Mouse (Mus musculus) E14TG2a.4 (cell line): ENCODE data around the gene Unc13a.
A peak's percentile ranks its signal among the peaks of the same experiment; 100 is the strongest.

Experiments used
- H3K27me3 ChIP-seq: 2 replicates; pipeline ENCODE4 v1.6.1; 2014; ENCODE audit warnings: low read length, control low read depth; ENCODE audit not compliant: insufficient read depth
- H3K36me3 ChIP-seq: 2 replicates; pipeline ENCODE4 v1.6.1; 2014; ENCODE audit warnings: low read length, control low read depth; ENCODE audit not compliant: insufficient read depth
- H3K4me1 ChIP-seq: replicated peaks from 2 replicates; pipeline ENCODE4 v1.6.1; 2014; ENCODE audit warnings: low read depth, low read length, control low read depth
- H3K4me3 ChIP-seq: replicated peaks from 2 replicates; pipeline ENCODE4 v1.5.1; 2014; ENCODE audit warnings: mild to moderate bottlenecking, low read length
- H3K9me3 ChIP-seq: 2 replicates; pipeline ENCODE4 v1.6.1; 2014; ENCODE audit warnings: low read length, control low read depth
- CTCF ChIP-seq: conservative IDR thresholded peaks from 2 replicates; pipeline ENCODE4 v1.5.1; 2014; ENCODE audit warnings: low read length
- NANOG ChIP-seq: IDR thresholded peaks from 2 replicates; pipeline ENCODE4 v1.6.1; 2014; ENCODE audit warnings: borderline replicate concordance, low read length, mixed read lengths
- POU5F1 ChIP-seq: IDR thresholded peaks from 2 replicates; pipeline ENCODE4 v1.6.1; 2014; ENCODE audit warnings: low read length, borderline replicate concordance

Gene Unc13a

DNA sequence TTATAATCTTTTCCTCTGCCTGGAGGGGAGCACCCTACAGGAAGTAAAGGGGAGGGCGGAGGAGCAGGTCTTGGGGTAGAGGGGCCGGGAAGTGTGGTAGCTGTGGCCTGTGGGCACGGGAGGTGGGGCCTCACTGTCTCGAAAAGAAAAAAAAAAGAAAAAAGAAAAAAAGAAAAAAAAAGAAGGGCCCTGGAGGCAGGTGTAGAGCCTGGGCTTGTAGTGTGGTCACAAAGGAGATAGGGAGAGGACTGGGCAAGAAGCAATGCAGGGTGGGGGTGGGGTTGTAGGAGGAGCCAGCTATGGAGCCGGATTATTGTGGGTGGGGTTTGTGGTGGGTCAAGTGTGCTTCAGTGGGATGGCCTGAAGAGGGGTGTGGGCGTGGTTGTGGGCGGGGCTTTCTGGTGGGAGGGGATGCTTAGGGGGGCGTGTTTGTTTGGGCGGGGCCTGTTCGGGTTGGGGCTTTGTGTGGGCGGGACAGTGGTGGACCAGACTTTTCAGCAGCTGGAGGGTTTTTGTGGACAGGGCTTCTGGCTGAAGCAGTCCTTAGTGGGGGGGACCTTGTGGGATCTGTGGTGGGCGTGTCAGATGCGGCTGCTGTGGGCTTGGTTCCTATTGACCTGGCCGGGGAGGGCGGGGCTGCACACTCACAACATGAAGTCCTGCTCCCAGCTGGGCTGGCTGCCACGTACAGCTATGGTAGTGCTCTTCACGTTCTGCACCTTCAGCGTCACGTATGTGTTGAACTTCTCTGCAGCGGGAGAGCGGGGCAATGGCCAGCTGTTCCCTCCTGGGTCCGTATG is 6.0 kb downstream of the Unc13a start:
- no peaks in the 10 kb centered on the region for H3K9me3 ChIP-seq
- H3K27me3 ChIP-seq: peaks cover 1% of the 10 kb centered on the region; the same call in 1 of the 2 replicates
- H3K4me3 ChIP-seq: peak overlapping the region; percentile 72
- TF ChIP-seq CTCF: no peak
- no peak for TF ChIP-seq NANOG
- no peak for TF ChIP-seq POU5F1
- peaks cover 83% of the 10 kb centered on the region for H3K4me1 ChIP-seq
- H3K36me3 ChIP-seq: peaks cover 32% of the 10 kb centered on the region

DNA sequence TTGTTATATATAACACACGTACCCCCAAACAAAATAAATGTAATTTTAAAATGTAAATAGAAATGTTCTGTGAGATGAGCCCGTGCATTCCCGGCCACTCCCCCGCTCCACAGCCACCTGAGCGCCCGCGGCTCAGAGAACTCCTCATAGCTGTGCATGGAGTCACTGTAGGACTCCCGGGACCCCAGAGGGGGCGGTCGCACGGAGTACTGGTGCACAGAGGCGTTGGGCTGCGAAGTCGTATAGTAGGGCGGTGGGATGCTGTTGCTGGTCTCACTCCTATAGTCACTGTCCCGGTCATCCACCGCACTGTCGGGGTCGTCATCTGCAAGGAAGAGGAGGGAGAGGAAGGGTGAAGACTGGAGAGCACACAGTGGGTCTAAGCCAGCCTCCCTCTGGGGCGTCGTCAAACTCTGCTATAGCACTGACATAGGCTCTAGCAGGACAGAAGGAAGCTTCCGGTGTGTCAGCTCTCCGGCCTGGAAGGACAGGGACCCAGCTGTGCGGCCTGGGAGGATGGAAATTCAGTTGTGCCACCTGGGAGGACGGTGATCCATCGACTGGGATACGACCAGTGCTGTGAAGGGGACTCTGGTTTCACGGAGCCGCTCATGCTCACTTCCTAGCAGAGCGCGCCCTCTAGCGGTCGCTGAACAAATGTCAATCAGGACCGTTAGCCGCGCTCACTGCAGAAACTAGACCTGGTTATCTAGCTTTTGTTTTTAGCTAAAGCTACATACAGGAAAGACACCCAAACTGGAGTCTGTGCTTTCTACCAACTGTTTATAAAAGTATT is 11.0 kb downstream of the Unc13a start:
- H3K27me3 ChIP-seq: peaks cover 32% of the 10 kb centered on the region
- H3K9me3 ChIP-seq: no peaks in the 10 kb centered on the region
- H3K36me3 ChIP-seq: peaks cover 44% of the 10 kb centered on the region
- peaks cover 57% of the 10 kb centered on the region for H3K4me1 ChIP-seq
- peak overlapping the region; percentile 59 for H3K4me3 ChIP-seq
- no peak for TF ChIP-seq NANOG
- peak; percentile 80 for TF ChIP-seq CTCF

DNA sequence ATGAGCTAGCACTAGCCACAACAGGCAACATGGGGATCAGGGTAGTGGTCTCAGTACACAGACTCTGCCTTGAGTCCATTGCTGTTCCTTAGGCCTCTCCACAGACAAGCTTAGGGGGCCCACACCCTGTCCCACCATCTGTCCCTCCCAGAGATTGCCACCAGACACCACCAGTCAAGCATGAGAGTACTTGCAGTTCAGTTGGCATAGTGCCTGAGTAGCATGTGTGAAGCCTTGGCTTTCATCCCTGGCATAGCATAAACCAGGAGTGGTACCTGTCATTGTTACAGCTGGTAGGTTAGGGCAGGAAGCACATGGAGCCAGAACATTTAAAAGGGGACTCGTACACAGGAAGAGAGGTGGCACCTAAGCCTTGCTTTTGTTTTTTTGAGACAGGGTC is 11.8 kb downstream of the Unc13a start:
- TF ChIP-seq CTCF (no peak), NANOG (no peak), POU5F1 (no peak)

DNA sequence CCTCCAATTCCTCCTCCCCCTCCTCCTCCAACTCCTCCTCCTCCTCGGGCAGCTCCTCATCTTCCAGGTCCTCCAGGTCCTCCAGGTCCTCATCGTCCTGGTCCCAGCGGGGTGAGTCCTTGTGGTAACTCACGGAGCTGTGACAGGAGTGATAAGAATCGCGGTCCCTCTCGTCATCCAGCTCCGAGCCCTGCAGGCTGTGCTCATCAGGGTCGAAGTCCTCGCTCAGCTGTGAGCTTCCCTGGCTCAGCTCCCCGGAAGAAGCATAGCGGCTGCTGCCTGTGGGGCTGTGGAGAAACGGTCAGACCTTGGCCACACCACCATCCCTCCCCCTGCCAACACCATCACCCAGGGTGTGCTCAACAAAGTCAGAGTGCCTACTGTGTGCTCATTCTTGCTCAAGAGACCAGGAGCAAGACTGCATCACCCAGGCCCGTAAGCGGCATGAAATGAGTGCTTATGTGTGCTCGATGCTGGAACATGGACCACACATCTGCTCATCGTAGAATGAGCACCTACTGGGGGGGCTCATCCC is 13.0 kb downstream of the Unc13a start:
- H3K27me3 ChIP-seq: peaks cover 49% of the 10 kb centered on the region
- peaks cover 38% of the 10 kb centered on the region for H3K36me3 ChIP-seq
- TF ChIP-seq NANOG: no peak
- TF ChIP-seq CTCF: no peak
- TF ChIP-seq POU5F1: no peak
- peaks cover 57% of the 10 kb centered on the region for H3K4me1 ChIP-seq
- peak overlapping the region; percentile 46 for H3K4me3 ChIP-seq
- H3K9me3 ChIP-seq: no peaks in the 10 kb centered on the region

More for the DNA sequence above, 11.8 kb downstream of the Unc13a start:
- peaks cover 40% of the 10 kb centered on the region for H3K27me3 ChIP-seq
- H3K36me3 ChIP-seq: peaks cover 44% of the 10 kb centered on the region
- H3K9me3 ChIP-seq: no peaks in the 10 kb centered on the region
- H3K4me1 ChIP-seq: peaks cover 58% of the 10 kb centered on the region
- H3K4me3 ChIP-seq: no peak overlapping the region

DNA sequence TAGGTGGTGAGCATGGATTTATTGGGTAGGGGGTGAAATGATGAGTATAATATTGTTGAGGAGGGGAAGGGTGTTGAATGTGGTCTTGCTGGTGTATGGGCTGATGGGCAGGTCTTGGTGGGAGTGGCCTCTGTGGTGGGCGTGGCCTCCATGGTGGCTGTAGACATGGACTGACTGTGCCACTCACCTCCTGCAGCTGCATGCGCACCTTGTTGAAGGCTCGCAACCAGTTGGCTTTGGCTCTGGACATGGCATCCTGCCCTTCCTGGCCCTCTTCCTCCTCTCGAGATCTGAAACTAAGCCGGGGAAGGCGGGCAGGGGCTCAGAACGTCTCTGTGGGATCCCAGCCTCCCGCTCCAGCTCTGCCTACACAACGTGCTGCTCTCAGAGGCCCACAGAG is 13.7 kb downstream of the Unc13a start:
- Histone ChIP-seq H3K4me3 (peak overlapping the region; percentile 46), H3K9me3 (no peaks in the 10 kb centered on the region), H3K36me3 (peaks cover 36% of the 10 kb centered on the region), H3K4me1 (peaks cover 51% of the 10 kb centered on the region), H3K27me3 (peaks cover 56% of the 10 kb centered on the region)
- TF ChIP-seq POU5F1: no peak
- no peak for TF ChIP-seq NANOG
- TF ChIP-seq CTCF: no peak

DNA sequence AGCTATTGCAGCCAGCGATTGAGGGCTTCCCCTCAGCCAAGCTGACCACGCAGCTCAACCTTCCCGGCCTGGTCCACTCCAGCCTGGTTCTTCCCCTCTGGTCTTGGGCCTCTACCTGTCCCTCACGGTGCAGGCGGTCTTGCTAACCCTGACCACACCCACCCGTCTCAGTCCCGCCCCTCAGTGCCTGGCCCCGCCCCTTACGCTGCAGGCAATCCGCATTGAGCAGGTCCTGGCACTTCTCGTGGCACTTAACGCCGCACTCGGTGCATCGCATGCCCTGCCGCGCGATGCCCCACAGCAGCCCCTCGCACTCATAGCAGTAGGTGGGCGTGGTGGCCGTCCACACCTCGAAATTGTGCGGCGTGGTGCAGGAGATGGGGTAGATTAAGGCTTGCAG is 17.0 kb downstream of the Unc13a start:
- TF ChIP-seq NANOG (no peak), CTCF (no peak), POU5F1 (no peak)
- peaks cover 38% of the 10 kb centered on the region for H3K36me3 ChIP-seq
- peak overlapping the region; percentile 59 for H3K4me3 ChIP-seq
- H3K4me1 ChIP-seq: peaks cover 35% of the 10 kb centered on the region
- no peaks in the 10 kb centered on the region for H3K9me3 ChIP-seq
- H3K27me3 ChIP-seq: peaks cover 49% of the 10 kb centered on the region

DNA sequence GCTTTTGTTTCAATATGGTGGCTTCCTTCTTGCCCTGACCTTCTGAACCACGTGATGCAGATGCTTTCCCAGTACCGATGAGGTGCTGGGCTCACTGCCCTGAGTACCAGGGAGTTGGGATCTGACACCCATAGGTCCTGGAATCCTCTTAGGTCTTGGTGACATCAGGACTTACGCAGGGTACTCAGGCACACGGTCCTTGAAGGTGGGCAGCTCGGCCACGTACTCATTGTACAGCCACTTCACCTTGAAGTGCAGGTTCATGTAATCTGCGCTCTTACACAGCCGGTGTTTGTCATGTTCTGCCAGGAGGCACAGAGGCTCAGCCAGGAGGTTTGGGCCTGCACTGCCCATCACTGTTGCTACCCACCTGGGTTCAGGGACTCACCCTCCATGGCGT is 26.0 kb downstream of the Unc13a start:
- no peaks in the 10 kb centered on the region for H3K27me3 ChIP-seq
- TF ChIP-seq POU5F1: no peak
- no peak for TF ChIP-seq NANOG
- no peaks in the 10 kb centered on the region for H3K9me3 ChIP-seq

DNA sequence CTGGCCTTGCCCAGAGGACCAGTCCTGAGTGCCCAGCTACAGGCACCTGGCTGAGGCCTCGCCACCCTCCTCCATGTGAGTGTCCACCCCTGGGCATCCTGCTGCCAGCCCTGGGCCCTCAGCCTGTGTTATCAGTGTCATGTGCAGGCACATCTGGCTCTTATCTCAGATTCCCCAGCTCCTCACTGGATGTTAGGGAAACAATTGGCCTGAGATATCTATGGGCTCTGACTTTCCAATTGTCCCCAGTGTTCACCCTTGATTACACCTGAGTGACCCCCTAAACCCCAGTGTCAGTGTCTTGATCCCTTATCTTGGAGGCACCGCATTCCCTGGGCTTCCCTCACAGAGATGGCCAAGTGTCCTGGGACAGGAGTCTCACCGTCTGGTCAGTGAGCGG is 32.2 kb downstream of the Unc13a start:
- Histone ChIP-seq H3K9me3 (no peaks in the 10 kb centered on the region), H3K4me1 (peaks cover 45% of the 10 kb centered on the region), H3K4me3 (no peak overlapping the region), H3K36me3 (peaks cover 13% of the 10 kb centered on the region), H3K27me3 (peaks cover 23% of the 10 kb centered on the region)
- TF ChIP-seq POU5F1: no peak
- TF ChIP-seq NANOG: no peak
- TF ChIP-seq CTCF: no peak

More for the DNA sequence above, 26.0 kb downstream of the Unc13a start:
- Histone ChIP-seq H3K4me1 (peaks cover 13% of the 10 kb centered on the region), H3K4me3 (no peak overlapping the region), H3K36me3 (peaks cover 54% of the 10 kb centered on the region)
